Mouse (Mus musculus): ENCODE measurements at regions not wholly inside any gene's neighbourhood (a gene's known extent, or its start where the extent isn't known, plus 50 kb on each side); places are given as distances from the start of the nearest gene placed in this dataset.

GRCm38 (mm10) chr9:41566496-41566895, 405.0 kb upstream of the Ubash3b start:
- DNase-seq (ENCODE audit: low spot score) = no peak

- no peak for DNase-seq (ENCODE audit: low spot score)
These were observed 404.3 kb upstream of the Ubash3b start for GRCm38 (mm10) chr9:41565784-41566183.

GRCm38 (mm10) chr9:41563376-41563775, 401.9 kb upstream of the Ubash3b start:
- DNase-seq (ENCODE audit: low spot score) = no peak

- DNase-seq (ENCODE audit: low spot score) = no peak
These were observed 397.0 kb upstream of the Ubash3b start for GRCm38 (mm10) chr9:41558456-41558855.

- no peak for DNase-seq (ENCODE audit: low spot score)
These were observed 395.4 kb upstream of the Ubash3b start for GRCm38 (mm10) chr9:41556888-41557287.

- no peak for DNase-seq (ENCODE audit: low spot score)
These were observed 384.3 kb upstream of the Ubash3b start for GRCm38 (mm10) chr9:41545776-41546175.

- DNase-seq (ENCODE audit: low spot score) = no peak
These were observed 381.0 kb upstream of the Ubash3b start for GRCm38 (mm10) chr9:41542511-41542910.

DNA sequence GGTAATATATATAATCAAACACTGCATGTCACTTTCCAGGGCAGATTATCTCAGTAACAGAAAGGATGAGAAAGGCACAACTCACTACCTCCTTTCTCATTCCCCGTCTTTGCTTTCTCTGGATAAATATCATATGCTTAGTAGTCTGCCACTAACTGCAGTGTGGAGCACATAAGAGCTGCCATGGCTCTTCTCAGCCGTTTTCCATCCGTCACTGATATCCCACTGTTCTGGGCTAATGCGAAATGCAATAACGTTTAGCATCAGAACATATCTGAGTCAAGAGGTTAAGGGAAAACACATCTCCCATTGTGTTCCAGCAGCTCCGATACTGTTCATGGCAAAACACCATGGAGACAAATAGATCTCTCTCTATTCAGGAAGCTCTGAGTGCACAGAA, 379.8 kb upstream of the Ubash3b start:
- DNase-seq (ENCODE audit: low spot score) = no peak

- DNase-seq (ENCODE audit: low spot score) = no peak
These were observed 371.3 kb upstream of the Ubash3b start for GRCm38 (mm10) chr9:41532786-41533185.

DNA sequence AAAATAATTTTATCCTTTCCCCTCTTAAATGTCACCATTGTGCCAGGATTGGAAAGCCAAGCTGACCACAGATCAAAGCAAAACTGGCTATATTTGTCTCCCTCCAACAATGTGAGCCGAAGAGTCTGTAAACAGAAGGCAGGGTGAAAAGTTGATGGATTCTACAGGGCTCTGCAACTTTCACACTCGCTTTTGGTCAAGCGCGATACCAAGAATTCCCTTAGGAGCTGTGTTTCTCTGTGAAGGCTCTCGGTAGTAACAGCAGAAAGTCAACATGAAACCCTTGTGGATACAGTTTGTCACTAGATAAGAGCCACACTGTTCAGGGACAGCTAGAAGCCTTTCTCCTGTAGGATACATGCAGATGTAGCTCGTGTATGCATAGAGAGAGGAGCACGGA, 370.8 kb upstream of the Ubash3b start:
- DNase-seq (ENCODE audit: low spot score) = no peak

GRCm38 (mm10) chr9:41531596-41531995, 370.1 kb upstream of the Ubash3b start:
- no peak for DNase-seq (ENCODE audit: low spot score)

GRCm38 (mm10) chr9:41526126-41526525, 364.6 kb upstream of the Ubash3b start:
- no peak for DNase-seq (ENCODE audit: low spot score)

DNA sequence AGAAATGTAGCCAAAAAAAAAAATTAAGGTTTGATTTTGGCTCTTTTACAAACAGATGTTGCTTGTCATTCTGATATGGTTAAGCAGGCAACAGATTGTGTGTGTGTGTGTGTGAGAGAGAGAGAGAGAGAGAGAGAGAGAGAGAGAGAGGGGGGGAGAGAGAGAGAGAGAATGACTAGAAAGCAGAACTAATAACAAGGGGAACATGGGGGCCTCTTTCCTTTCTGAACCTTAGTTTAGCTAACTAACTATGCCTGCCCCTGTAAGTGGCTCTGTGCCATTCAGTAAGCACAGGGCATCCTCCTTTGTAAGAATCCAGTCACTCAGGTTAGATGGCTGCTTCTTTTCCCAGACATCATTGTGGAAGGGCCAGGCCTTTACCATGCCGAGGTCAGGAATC, 364.0 kb upstream of the Ubash3b start:
- no peak for DNase-seq (ENCODE audit: low spot score)

DNA sequence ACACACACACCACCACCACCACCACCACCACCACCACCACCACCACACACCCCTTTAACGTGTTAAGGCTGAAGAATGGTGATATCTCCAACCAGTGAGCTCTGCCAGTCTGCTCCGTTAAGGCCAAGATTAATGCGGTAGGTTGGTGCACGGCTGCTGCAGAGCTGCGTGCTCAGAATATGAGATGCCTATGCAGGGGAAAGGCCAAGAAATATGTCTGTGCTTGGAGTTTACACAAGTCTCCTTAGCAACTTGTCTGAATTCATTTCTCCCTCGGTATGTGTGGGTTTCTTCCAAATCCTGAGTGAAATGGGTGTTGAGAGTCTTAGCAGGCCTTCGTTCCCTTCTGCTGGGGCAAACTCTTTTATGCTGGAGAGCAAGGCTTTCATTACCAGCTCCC, 363.1 kb upstream of the Ubash3b start:
- no peak for DNase-seq (ENCODE audit: low spot score)

DNA sequence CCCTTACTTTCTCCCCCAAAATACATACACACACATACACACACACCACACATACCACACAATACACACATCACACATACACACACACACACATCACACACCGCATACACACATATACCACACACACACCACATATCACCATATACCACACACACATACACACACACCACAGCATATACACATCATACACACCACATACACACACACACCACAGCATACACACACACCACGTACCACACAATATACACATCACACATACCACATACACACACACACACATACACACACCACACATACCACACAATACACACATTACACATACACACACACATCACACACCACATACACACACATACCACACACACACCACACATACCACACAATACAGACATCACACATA, 362.5 kb upstream of the Ubash3b start:
- DNase-seq (ENCODE audit: low spot score) = no peak

GRCm38 (mm10) chr9:41522302-41522701, 360.8 kb upstream of the Ubash3b start:
- no peak for DNase-seq (ENCODE audit: low spot score)

DNA sequence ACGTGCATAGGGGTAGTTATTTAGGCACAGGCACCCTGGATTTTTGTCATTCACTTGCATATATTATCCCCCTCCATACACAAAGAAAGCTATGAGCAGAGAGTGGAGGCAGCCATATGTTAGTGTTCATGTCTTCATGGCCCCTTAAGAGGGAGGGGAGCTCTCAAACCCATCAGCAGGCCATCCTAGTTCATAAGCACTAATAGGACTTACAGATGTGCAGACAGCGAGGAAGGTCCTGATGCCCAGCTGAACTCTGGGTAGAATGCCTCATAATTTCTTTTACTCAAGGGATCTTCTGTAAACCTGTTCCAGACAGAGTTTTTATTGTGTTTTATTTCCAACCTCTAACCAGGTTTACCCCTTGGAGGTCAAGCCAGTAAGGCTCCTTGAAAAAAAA, 356.3 kb upstream of the Ubash3b start:
- no peak for DNase-seq (ENCODE audit: low spot score)

DNA sequence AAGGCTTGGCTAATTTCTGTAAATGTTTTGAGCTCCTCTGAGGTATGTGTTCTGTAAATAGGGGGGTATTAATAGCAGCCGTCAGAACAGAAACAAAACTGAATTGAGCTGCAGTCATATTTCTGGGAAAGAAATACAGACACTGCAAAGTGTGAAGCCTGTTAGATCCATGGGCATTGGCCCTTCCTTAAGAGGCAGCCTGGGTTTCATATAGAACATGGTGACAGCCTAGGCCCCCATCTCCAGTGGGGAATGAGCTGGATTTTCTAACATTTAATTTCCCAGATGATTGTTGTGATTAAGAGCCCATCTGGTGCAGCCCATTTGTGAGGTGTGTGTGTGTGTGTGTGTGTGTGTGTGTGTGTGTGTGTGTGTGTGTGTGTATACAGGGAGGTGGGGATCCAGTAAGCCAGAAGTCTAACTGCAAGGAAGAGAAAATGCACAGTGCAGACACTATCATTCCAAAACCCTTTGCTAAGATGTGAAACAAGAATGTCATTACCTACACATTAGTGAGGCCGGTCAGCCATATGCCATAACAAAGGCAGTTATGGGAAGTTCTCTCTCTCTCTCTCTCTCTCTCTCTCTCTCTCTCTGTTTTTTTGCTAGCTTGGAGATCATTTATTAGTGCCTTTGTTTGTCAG, 355.7 kb upstream of the Ubash3b start:
- DNase-seq (ENCODE audit: low spot score) = no peak

GRCm38 (mm10) chr9:41515192-41515591, 353.7 kb upstream of the Ubash3b start:
- no peak for DNase-seq (ENCODE audit: low spot score)

DNA sequence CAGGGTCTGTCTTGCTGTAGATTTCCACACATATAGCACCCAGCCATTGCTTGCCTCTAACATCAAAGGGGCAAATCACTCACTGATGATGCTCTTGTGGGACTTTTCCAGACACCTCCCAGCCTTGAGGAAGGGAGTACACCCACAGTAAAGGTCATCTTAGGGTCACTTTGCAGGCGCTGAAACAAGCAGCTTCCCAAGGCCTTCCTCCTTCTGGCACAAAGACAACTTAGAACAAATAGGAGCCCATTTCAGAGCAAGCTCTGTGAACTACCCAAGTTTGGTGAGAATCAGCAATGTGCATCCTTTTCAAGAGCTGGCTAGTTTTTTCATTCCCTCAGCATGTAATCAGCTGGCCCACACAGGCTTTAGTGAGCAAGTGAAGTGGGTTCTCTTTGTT, 352.2 kb upstream of the Ubash3b start:
- DNase-seq (ENCODE audit: low spot score) = no peak

DNA sequence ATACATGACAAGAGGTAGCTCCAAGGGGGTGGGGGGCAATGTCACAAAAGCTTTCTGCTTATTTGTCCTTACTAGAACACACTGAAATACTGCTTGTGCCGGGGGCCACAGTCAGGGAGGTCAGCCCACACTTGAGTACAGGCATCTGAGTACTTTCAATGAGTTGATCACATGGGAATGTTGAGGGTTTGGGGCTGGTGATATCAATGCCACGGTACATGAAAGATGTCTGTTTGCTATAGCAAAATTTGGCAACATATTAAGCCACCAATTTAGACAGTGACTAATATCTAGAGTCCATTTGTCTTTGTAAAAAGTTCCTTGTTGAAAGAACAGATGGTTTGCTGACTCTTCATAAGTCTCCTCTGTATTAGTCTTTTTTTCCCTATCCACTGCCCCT, 348.1 kb upstream of the Ubash3b start:
- DNase-seq (ENCODE audit: low spot score) = no peak

GRCm38 (mm10) chr9:41508746-41509145, 347.2 kb upstream of the Ubash3b start:
- no peak for DNase-seq (ENCODE audit: low spot score)

- no peak for DNase-seq (ENCODE audit: low spot score)
These were observed 336.8 kb upstream of the Ubash3b start for GRCm38 (mm10) chr9:41498326-41498725.

DNA sequence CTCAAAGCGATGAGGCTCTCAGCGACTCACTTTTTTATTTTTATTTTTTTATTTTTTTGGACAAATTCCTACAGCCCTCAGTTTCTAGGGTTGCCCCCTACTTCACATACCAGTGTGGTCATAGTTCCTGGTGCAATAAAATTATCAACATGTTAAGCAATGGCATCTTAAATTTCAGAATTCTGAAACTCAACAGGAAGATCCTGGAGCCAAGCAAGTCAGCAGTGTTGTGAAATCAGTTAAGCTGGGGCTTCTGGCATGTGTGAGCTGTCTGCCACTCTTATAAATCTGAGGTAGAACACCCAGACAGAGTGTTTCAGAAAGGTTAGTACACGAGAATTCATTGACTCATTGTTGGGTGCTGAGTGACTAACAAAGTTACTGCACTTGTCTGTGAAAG, 328.6 kb upstream of the Ubash3b start:
- DNase-seq (ENCODE audit: low spot score) = no peak

- no peak for DNase-seq (ENCODE audit: low spot score)
These were observed 326.5 kb upstream of the Ubash3b start for GRCm38 (mm10) chr9:41488046-41488445.
